Mouse (Mus musculus): Measurements from ENCODE around the gene Pigo. TPM values are rescaled to one million over a fixed set of nuclear protein-coding genes. Genes with fewer than 3 reads are reported as not detected.
A peak's percentile ranks its signal among the peaks of the same experiment; 100 is the strongest.

Pigo gene
- polyA plus RNA-seq, 1 experiment = 7.6 TPM

- Histone ChIP-seq H3K9me3 (no peaks in the 10 kb centered on the region), H3K27me3 (replicated peaks) (no peaks in the 10 kb centered on the region), H3K4me1 (peaks cover 69% of the 10 kb centered on the region), H3K36me3 (replicated peaks; ENCODE audit: low read length) (peaks cover 36% of the 10 kb centered on the region), H3K4me3 (replicated peaks) (peak overlapping the region; percentile 98)
- no peak for TF ChIP-seq FLI1 (IDR thresholded peaks at IDR 0.05; ENCODE audit: low read length)
- no peak for TF ChIP-seq GATA1 (IDR thresholded peaks at IDR 0.05; ENCODE audit: borderline replicate concordance, low read length)
These were observed 13.2 kb upstream of the Pigo start for GRCm38 (mm10) chr4:43038567-43039495.

- Histone ChIP-seq H3K36me3 (replicated peaks; ENCODE audit: low read length) (peaks cover 44% of the 10 kb centered on the region), H3K27me3 (replicated peaks) (no peaks in the 10 kb centered on the region), H3K4me1 (peaks cover 68% of the 10 kb centered on the region), H3K9me3 (no peaks in the 10 kb centered on the region), H3K4me3 (replicated peaks) (peak overlapping the region; percentile 98)
- TF ChIP-seq FLI1 (IDR thresholded peaks at IDR 0.05; ENCODE audit: low read length) = no peak
- TF ChIP-seq GATA1 (IDR thresholded peaks at IDR 0.05; ENCODE audit: borderline replicate concordance, low read length) = no peak
These were observed 12.4 kb upstream of the Pigo start for GRCm38 (mm10) chr4:43037860-43038566.

- Histone ChIP-seq H3K9me3 (no peaks in the 10 kb centered on the region), H3K4me1 (peaks cover 77% of the 10 kb centered on the region), H3K36me3 (replicated peaks; ENCODE audit: low read length) (peaks cover 53% of the 10 kb centered on the region), H3K4me3 (replicated peaks) (no peak overlapping the region), H3K27me3 (replicated peaks) (no peaks in the 10 kb centered on the region)
- no peak for TF ChIP-seq FLI1 (IDR thresholded peaks at IDR 0.05; ENCODE audit: low read length)
- TF ChIP-seq GATA1 (IDR thresholded peaks at IDR 0.05; ENCODE audit: borderline replicate concordance, low read length) = no peak
These were observed 10.7 kb upstream of the Pigo start for GRCm38 (mm10) chr4:43036356-43036755.

- H3K4me3 ChIP-seq (replicated peaks) = no peak overlapping the region
- H3K9me3 ChIP-seq = no peaks in the 10 kb centered on the region
- H3K4me1 ChIP-seq = peaks cover 73% of the 10 kb centered on the region
- TF ChIP-seq GATA1 (IDR thresholded peaks at IDR 0.05; ENCODE audit: borderline replicate concordance, low read length) (no peak), FLI1 (IDR thresholded peaks at IDR 0.05; ENCODE audit: low read length) (no peak)
- peaks cover 53% of the 10 kb centered on the region for H3K36me3 ChIP-seq (replicated peaks; ENCODE audit: low read length)
- no peaks in the 10 kb centered on the region for H3K27me3 ChIP-seq (replicated peaks)
These were observed 10.2 kb upstream of the Pigo start for GRCm38 (mm10) chr4:43035851-43036250.

GRCm38 (mm10) chr4:43033481-43033880 lies 7.9 kb upstream of the Pigo start:
- Histone ChIP-seq H3K4me3 (replicated peaks) (no peak overlapping the region), H3K36me3 (replicated peaks; ENCODE audit: low read length) (peaks cover 74% of the 10 kb centered on the region), H3K4me1 (peaks cover 67% of the 10 kb centered on the region), H3K9me3 (no peaks in the 10 kb centered on the region), H3K27me3 (replicated peaks) (no peaks in the 10 kb centered on the region)
- TF ChIP-seq GATA1 (IDR thresholded peaks at IDR 0.05; ENCODE audit: borderline replicate concordance, low read length) (no peak), FLI1 (IDR thresholded peaks at IDR 0.05; ENCODE audit: low read length) (no peak)

GRCm38 (mm10) chr4:43032501-43032900 lies 6.9 kb upstream of the Pigo start:
- Histone ChIP-seq H3K4me1 (peaks cover 59% of the 10 kb centered on the region), H3K4me3 (replicated peaks) (peak overlapping the region; percentile 23), H3K36me3 (replicated peaks; ENCODE audit: low read length) (peaks cover 84% of the 10 kb centered on the region), H3K9me3 (no peaks in the 10 kb centered on the region), H3K27me3 (replicated peaks) (no peaks in the 10 kb centered on the region)
- no peak for TF ChIP-seq FLI1 (IDR thresholded peaks at IDR 0.05; ENCODE audit: low read length)
- no peak for TF ChIP-seq GATA1 (IDR thresholded peaks at IDR 0.05; ENCODE audit: borderline replicate concordance, low read length)

GRCm38 (mm10) chr4:43031237-43031995 lies 5.8 kb upstream of the Pigo start, which contains the start of gene Stoml2:
TSS of gene Stoml2 (minus strand) at chr4:43031710.
- Histone ChIP-seq H3K9me3 (no peaks in the 10 kb centered on the region), H3K4me3 (replicated peaks) (peak within 1 kb of the TSS; percentile 96), H3K4me1 (peaks cover 48% of the 10 kb centered on the region), H3K36me3 (replicated peaks; ENCODE audit: low read length) (peaks cover 84% of the 10 kb centered on the region), H3K27me3 (replicated peaks) (no peaks in the 10 kb centered on the region)
- no peak for TF ChIP-seq GATA1 (IDR thresholded peaks at IDR 0.05; ENCODE audit: borderline replicate concordance, low read length)
- no peak for TF ChIP-seq FLI1 (IDR thresholded peaks at IDR 0.05; ENCODE audit: low read length)

- Histone ChIP-seq H3K4me3 (replicated peaks) (peak overlapping the region; percentile 96), H3K9me3 (no peaks in the 10 kb centered on the region), H3K4me1 (peaks cover 45% of the 10 kb centered on the region), H3K27me3 (replicated peaks) (no peaks in the 10 kb centered on the region), H3K36me3 (replicated peaks; ENCODE audit: low read length) (peaks cover 78% of the 10 kb centered on the region)
- no peak for TF ChIP-seq FLI1 (IDR thresholded peaks at IDR 0.05; ENCODE audit: low read length)
- no peak for TF ChIP-seq GATA1 (IDR thresholded peaks at IDR 0.05; ENCODE audit: borderline replicate concordance, low read length)
These were observed 5.2 kb upstream of the Pigo start for GRCm38 (mm10) chr4:43030780-43031230.

- no peaks in the 10 kb centered on the region for H3K9me3 ChIP-seq
- peaks cover 73% of the 10 kb centered on the region for H3K36me3 ChIP-seq (replicated peaks; ENCODE audit: low read length)
- TF ChIP-seq FLI1 (IDR thresholded peaks at IDR 0.05; ENCODE audit: low read length) (no peak), GATA1 (IDR thresholded peaks at IDR 0.05; ENCODE audit: borderline replicate concordance, low read length) (no peak)
- H3K4me3 ChIP-seq (replicated peaks) = peak overlapping the region; percentile 96
- H3K4me1 ChIP-seq = peaks cover 46% of the 10 kb centered on the region
- no peaks in the 10 kb centered on the region for H3K27me3 ChIP-seq (replicated peaks)
These were observed 4.7 kb upstream of the Pigo start for GRCm38 (mm10) chr4:43030352-43030751.
